Mouse (Mus musculus): ENCODE measurements around the gene Parp2. TPM values are rescaled to one million over a fixed set of nuclear protein-coding genes. Genes with fewer than 3 reads are reported as not detected.

Gene Parp2
- 86.5 and 91.5 TPM in 2 replicates for polyA plus RNA-seq (2011; ENCODE audit: insufficient read depth, insufficient read length, low read depth, missing spikeins)

DNA sequence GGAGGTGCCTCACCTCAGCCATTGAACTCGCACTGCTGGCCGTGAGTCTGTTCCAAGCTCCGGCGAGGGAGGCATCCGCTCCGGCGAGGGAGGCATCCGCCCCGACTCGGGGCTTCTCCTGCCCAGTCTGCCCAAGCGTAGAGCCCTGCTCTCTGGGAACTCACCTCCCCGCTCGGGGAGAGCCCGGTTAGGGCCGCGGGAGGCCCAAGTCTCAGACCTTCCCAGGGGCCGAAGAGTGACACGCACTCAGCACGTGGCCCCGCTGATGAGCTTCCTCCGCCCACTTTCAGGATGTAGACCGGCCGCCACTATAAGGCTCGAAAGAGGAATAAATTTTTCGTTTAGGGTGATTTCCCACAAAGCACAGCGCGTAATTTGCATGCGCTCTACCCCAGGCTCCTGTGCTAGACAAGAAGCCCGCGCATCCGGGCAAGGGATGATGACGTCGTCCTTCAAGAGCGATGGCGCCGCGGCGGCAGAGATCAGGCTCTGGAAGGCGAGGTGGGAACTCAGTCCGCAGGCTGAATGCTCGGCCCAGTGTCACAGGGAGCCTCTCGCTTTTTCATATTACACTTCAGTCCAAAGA, at the start of gene Parp2, which contains the start of gene Ccnb1ip1:
Parp2 (plus strand) TSS at position 355 of the 586 bp plus-strand sequence.
Ccnb1ip1 (minus strand) TSS at position 246 of the 586 bp plus-strand sequence.
- TF ChIP-seq POLR2A (IDR thresholded peaks at IDR 0.05; ENCODE audit: insufficient read depth, low read length) (peak; percentile 76), EP300 (IDR thresholded peaks at IDR 0.05; ENCODE audit: insufficient read depth, low read depth, low read length) (peak; percentile 53; the same call in 1 of the 2 replicates), CTCF (IDR thresholded peaks at IDR 0.05; ENCODE audit: low read depth, low read length) (no peak)
- no peak within 1 kb of the TSS for H3K27ac ChIP-seq (ENCODE audit: insufficient read depth, low read length)
- no peaks in the 10 kb centered on the region for H3K9me3 ChIP-seq (replicated peaks; ENCODE audit: control insufficient read depth, insufficient read depth, low read length, poor library complexity, severe bottlenecking)
- no peaks in the 10 kb centered on the region for H3K4me1 ChIP-seq (ENCODE audit: control insufficient read depth, insufficient read depth, low read length)
- H3K36me3 ChIP-seq (ENCODE audit: control insufficient read depth, insufficient read depth, low read length, poor library complexity, severe bottlenecking) = peaks cover 11% of the 10 kb centered on the region
- peak within 1 kb of the TSS; percentile 88 for H3K4me3 ChIP-seq (ENCODE audit: low read depth, low read length)
- peak within 1 kb of the TSS; percentile 85 for H3K9ac ChIP-seq (ENCODE audit: low read depth, poor library complexity, severe bottlenecking)
- no peaks in the 10 kb centered on the region; the same call in 1 of the 2 replicates for H3K27me3 ChIP-seq (ENCODE audit: control insufficient read depth, insufficient read depth, low read length, poor library complexity, severe bottlenecking)

DNA sequence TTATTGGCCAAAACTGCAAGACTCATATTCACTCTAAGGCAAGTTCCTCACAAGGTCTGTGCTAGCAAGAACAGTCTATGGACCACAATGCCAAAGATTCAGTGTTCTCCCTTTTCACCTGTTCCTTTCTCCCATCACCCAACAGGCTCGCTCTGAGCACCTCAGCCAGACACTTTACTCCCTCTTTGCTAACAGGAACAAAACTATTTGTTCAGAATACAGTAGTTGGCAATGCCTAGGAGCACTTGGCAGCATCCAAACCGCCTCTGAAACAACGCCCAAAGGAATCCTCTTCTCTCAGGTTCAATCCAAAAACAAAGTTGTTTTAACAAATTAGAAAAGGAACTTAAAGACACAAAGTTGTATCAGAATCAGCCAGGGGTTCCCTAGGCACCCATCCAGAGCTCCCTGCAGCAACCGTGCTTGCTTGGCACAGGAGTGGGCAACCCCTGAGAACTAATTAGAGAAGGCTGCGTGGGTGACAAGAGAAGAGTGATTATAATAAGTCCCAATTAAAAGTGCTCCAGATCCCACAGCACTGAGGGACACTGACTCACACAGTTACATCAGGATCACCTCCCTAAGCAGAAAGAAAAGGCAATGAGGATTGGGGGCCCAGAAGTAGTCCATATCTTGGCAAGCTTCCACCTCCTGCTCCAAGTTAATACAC, 49.1 kb upstream of the Parp2 start:
- no peak for TF ChIP-seq POLR2A (IDR thresholded peaks at IDR 0.05; ENCODE audit: insufficient read depth, low read length)
- no peak for TF ChIP-seq EP300 (IDR thresholded peaks at IDR 0.05; ENCODE audit: insufficient read depth, low read depth, low read length)
- TF ChIP-seq CTCF (IDR thresholded peaks at IDR 0.05; ENCODE audit: low read depth, low read length) = no peak
- Histone ChIP-seq H3K27me3 (ENCODE audit: control insufficient read depth, insufficient read depth, low read length, poor library complexity, severe bottlenecking) (no peaks in the 10 kb centered on the region), H3K9ac (ENCODE audit: low read depth, poor library complexity, severe bottlenecking) (no peak overlapping the region), H3K36me3 (ENCODE audit: control insufficient read depth, insufficient read depth, low read length, poor library complexity, severe bottlenecking) (no peaks in the 10 kb centered on the region), H3K9me3 (replicated peaks; ENCODE audit: control insufficient read depth, insufficient read depth, low read length, poor library complexity, severe bottlenecking) (no peaks in the 10 kb centered on the region), H3K4me3 (ENCODE audit: low read depth, low read length) (no peak overlapping the region), H3K4me1 (ENCODE audit: control insufficient read depth, insufficient read depth, low read length) (no peaks in the 10 kb centered on the region), H3K27ac (ENCODE audit: insufficient read depth, low read length) (no peak overlapping the region)

DNA sequence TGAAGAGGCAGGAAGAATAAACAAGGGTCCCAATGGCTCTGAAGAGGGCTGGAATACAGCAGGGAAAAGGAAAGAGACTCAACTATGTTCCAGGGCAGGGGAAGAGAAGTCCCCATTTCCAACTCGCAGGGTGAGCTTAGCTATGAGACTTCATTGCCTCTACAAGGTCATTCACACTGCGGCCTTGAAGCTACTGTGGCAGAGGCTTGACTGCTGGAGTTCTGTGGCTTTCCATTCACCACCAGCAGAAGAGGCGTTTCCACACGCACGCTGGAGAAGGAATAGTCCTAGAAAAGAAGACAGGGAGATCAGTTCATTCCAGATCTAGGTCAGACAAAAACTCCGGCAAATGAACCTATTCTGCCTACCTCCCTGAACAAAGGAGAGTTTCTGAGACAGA, 41.9 kb upstream of the Parp2 start:
- Histone ChIP-seq H3K9me3 (replicated peaks; ENCODE audit: control insufficient read depth, insufficient read depth, low read length, poor library complexity, severe bottlenecking) (no peaks in the 10 kb centered on the region), H3K36me3 (ENCODE audit: control insufficient read depth, insufficient read depth, low read length, poor library complexity, severe bottlenecking) (peaks cover 13% of the 10 kb centered on the region), H3K4me3 (ENCODE audit: low read depth, low read length) (no peak overlapping the region), H3K27me3 (ENCODE audit: control insufficient read depth, insufficient read depth, low read length, poor library complexity, severe bottlenecking) (no peaks in the 10 kb centered on the region), H3K9ac (ENCODE audit: low read depth, poor library complexity, severe bottlenecking) (no peak overlapping the region), H3K4me1 (ENCODE audit: control insufficient read depth, insufficient read depth, low read length) (no peaks in the 10 kb centered on the region), H3K27ac (ENCODE audit: insufficient read depth, low read length) (no peak overlapping the region)
- TF ChIP-seq EP300 (IDR thresholded peaks at IDR 0.05; ENCODE audit: insufficient read depth, low read depth, low read length) (no peak), CTCF (IDR thresholded peaks at IDR 0.05; ENCODE audit: low read depth, low read length) (no peak), POLR2A (IDR thresholded peaks at IDR 0.05; ENCODE audit: insufficient read depth, low read length) (no peak)

DNA sequence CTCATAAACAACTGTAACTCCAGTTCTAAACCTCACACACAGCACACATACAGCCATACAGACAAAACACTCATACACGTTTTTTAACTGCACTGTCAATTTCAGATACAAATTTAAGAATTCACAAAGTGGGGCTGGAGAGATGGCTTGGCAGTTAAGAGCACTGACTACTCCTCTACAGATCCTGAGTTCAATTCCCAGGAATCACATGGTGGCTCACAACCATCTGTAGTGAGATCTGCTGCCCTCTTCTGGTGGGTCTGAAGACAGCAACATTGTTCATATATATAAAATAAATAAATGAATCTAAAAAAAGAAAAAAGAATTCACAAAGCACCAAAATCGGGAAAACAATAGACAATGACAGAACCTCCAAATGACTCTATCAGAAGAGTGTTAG, 36.3 kb upstream of the Parp2 start:
- H3K9ac ChIP-seq (ENCODE audit: low read depth, poor library complexity, severe bottlenecking) = no peak overlapping the region
- TF ChIP-seq POLR2A (IDR thresholded peaks at IDR 0.05; ENCODE audit: insufficient read depth, low read length) (no peak), CTCF (IDR thresholded peaks at IDR 0.05; ENCODE audit: low read depth, low read length) (no peak), EP300 (IDR thresholded peaks at IDR 0.05; ENCODE audit: insufficient read depth, low read depth, low read length) (no peak)
- no peaks in the 10 kb centered on the region for H3K4me1 ChIP-seq (ENCODE audit: control insufficient read depth, insufficient read depth, low read length)
- H3K27me3 ChIP-seq (ENCODE audit: control insufficient read depth, insufficient read depth, low read length, poor library complexity, severe bottlenecking) = no peaks in the 10 kb centered on the region
- H3K4me3 ChIP-seq (ENCODE audit: low read depth, low read length) = no peak overlapping the region
- H3K36me3 ChIP-seq (ENCODE audit: control insufficient read depth, insufficient read depth, low read length, poor library complexity, severe bottlenecking) = peaks cover 28% of the 10 kb centered on the region
- no peak overlapping the region for H3K27ac ChIP-seq (ENCODE audit: insufficient read depth, low read length)
- no peaks in the 10 kb centered on the region for H3K9me3 ChIP-seq (replicated peaks; ENCODE audit: control insufficient read depth, insufficient read depth, low read length, poor library complexity, severe bottlenecking)

DNA sequence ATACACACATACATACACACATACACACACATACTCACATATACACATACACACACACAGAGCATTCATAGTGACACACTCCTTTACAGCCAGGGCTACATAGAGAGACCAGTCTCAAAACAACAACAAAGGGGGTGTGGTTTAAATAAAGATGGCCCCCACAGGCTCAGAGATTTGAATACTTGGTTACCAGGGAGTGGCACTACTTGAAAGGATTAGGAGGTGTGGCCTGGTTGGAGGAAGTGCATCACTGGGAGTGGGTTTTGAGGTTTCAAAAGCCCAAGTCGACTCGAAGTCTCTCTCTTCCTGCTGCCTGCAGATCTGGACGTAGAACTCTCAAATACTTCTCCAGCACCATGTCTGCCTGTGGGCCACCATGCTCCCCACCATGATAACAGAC, 25.5 kb upstream of the Parp2 start:
- Histone ChIP-seq H3K9me3 (replicated peaks; ENCODE audit: control insufficient read depth, insufficient read depth, low read length, poor library complexity, severe bottlenecking) (no peaks in the 10 kb centered on the region), H3K4me3 (ENCODE audit: low read depth, low read length) (no peak overlapping the region), H3K27ac (ENCODE audit: insufficient read depth, low read length) (no peak overlapping the region), H3K36me3 (ENCODE audit: control insufficient read depth, insufficient read depth, low read length, poor library complexity, severe bottlenecking) (peaks cover 5% of the 10 kb centered on the region), H3K27me3 (ENCODE audit: control insufficient read depth, insufficient read depth, low read length, poor library complexity, severe bottlenecking) (no peaks in the 10 kb centered on the region), H3K9ac (ENCODE audit: low read depth, poor library complexity, severe bottlenecking) (no peak overlapping the region), H3K4me1 (ENCODE audit: control insufficient read depth, insufficient read depth, low read length) (peaks cover 3% of the 10 kb centered on the region)
- TF ChIP-seq CTCF (IDR thresholded peaks at IDR 0.05; ENCODE audit: low read depth, low read length) (no peak), EP300 (IDR thresholded peaks at IDR 0.05; ENCODE audit: insufficient read depth, low read depth, low read length) (no peak), POLR2A (IDR thresholded peaks at IDR 0.05; ENCODE audit: insufficient read depth, low read length) (no peak)

Measured in ES-Bruce4 (cell line).